Mouse (Mus musculus) thymus, adult 2 months (tissue): ENCODE measurements around the gene Scin. TPM values are rescaled to one million over a fixed set of nuclear protein-coding genes. Genes with fewer than 3 reads are reported as not detected.

ENCODE experiments used
- DNase-seq: peaks from one replicate; pipeline ENCODE4 v3.0.0; 2021
- H3K27ac ChIP-seq: fragments of 200-500 bp; 2 replicates; pipeline ENCODE4 v1.5.1; 2012; ENCODE audit warnings: low read length, control low read depth; ENCODE audit not compliant: control insufficient read depth, insufficient read depth
- H3K27me3 ChIP-seq: fragments of 200-500 bp; 2 replicates; pipeline ENCODE4 v1.6.1; 2012; ENCODE audit warnings: mild to moderate bottlenecking, low read length, moderate library complexity, mixed read lengths; ENCODE audit not compliant: control insufficient read depth, insufficient read depth
- H3K36me3 ChIP-seq: fragments of 200-500 bp; 2 replicates; pipeline ENCODE4 v1.6.1; 2012; ENCODE audit warnings: mild to moderate bottlenecking, low read length, moderate library complexity; ENCODE audit not compliant: control insufficient read depth, insufficient read depth
- H3K4me1 ChIP-seq: fragments of 200-500 bp; replicated peaks from 2 replicates; pipeline ENCODE4 v1.6.1; 2012; ENCODE audit warnings: low read length; ENCODE audit not compliant: control insufficient read depth, insufficient read depth
- H3K4me3 ChIP-seq: fragments of 200-500 bp; 2 replicates; pipeline ENCODE4 v1.5.1; 2012; ENCODE audit warnings: mild to moderate bottlenecking, low read length, control low read depth, moderate library complexity; ENCODE audit not compliant: control insufficient read depth, insufficient read depth
- CTCF ChIP-seq: fragments of 200-500 bp; IDR thresholded peaks from 2 replicates; pipeline ENCODE4 v1.5.1; 2012; ENCODE audit warnings: mild to moderate bottlenecking, control low read depth, low read length, moderate library complexity, borderline replicate concordance; ENCODE audit not compliant: control insufficient read depth, poor library complexity, insufficient read depth; ENCODE audit errors: extremely low read depth
- POLR2A ChIP-seq: fragments of 200-500 bp; IDR thresholded peaks from 2 replicates; pipeline ENCODE4 v1.6.1; 2012; ENCODE audit warnings: mild to moderate bottlenecking, low read length, control low read depth, moderate library complexity; ENCODE audit not compliant: control insufficient read depth, poor library complexity, insufficient read depth; ENCODE audit errors: extremely low read depth
- WGBS: fragments of 180-500 bp; shearing (Covaris S2); methylation state at CpG from one replicate; pipeline ENCODE4 v1.1.7; 2018; 5-methylcytosine and 5-hydroxymethylcytosine counted together
- polyA plus RNA-seq: library from polyadenylated mRNA; depleted of rRNA; stranded (reverse); fragments of >200 nt; gene quantifications from 2 replicates; pipeline ENCODE4 v1.2.3, GENCODE M21; 2012

Gene Scin
- polyA plus RNA-seq, 1 experiment: 7.9 TPM

DNA sequence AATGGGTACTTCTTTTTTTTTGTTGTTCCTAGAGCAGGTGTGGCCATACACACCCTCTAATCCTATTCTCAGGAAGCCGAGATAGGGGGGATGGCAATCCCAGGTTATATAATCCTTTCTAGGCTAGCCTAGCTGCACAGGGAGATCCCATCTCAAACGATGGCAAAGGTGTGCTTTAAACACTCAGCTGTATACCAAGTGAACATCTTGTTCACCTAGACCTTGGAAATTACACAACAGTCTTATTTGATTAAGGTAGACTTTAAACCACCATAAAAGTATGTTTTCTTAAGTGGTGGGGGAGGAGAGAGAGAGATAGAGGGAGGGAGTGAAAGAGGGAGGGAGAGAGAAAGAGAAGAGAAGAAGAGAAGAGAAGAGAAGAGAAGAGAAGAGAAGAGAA lies 26.7 kb upstream of the Scin start:
- H3K4me1 ChIP-seq: no peaks in the 10 kb centered on the region
- H3K4me3 ChIP-seq: no peak overlapping the region
- H3K27ac ChIP-seq: no peak overlapping the region
- H3K27me3 ChIP-seq: no peaks in the 10 kb centered on the region
- 95% methylated on average over 2 of the region's 2 CpGs for WGBS
- no peaks in the 10 kb centered on the region for H3K36me3 ChIP-seq
- no peak for TF ChIP-seq CTCF
- no peak for TF ChIP-seq POLR2A
- DNase-seq: no peak

GRCm38 (mm10) chr12:40154188-40154587 lies 20.2 kb upstream of the Scin start:
- Histone ChIP-seq H3K36me3 (no peaks in the 10 kb centered on the region), H3K4me3 (no peak overlapping the region), H3K27ac (no peak overlapping the region), H3K4me1 (no peaks in the 10 kb centered on the region), H3K27me3 (no peaks in the 10 kb centered on the region)
- WGBS: 62% methylated on average over 6 of the region's 6 CpGs
- TF ChIP-seq POLR2A: no peak
- TF ChIP-seq CTCF: no peak
- DNase-seq: no peak

GRCm38 (mm10) chr12:40152353-40153069 lies 18.5 kb upstream of the Scin start:
- no peak for TF ChIP-seq CTCF
- no peak for TF ChIP-seq POLR2A
- H3K27ac ChIP-seq: no peak overlapping the region
- H3K4me1 ChIP-seq: no peaks in the 10 kb centered on the region
- no peaks in the 10 kb centered on the region for H3K27me3 ChIP-seq
- 86% methylated on average over 8 of the region's 8 CpGs for WGBS
- no peaks in the 10 kb centered on the region for H3K36me3 ChIP-seq
- no peak overlapping the region for H3K4me3 ChIP-seq
- no peak for DNase-seq

GRCm38 (mm10) chr12:40147319-40147718 lies 13.3 kb upstream of the Scin start:
- no peak for TF ChIP-seq CTCF
- TF ChIP-seq POLR2A: no peak
- Histone ChIP-seq H3K36me3 (no peaks in the 10 kb centered on the region), H3K4me1 (no peaks in the 10 kb centered on the region), H3K27ac (no peak overlapping the region), H3K4me3 (no peak overlapping the region), H3K27me3 (no peaks in the 10 kb centered on the region)
- no peak for DNase-seq
- 94% methylated on average over 4 of the region's 4 CpGs for WGBS

DNA sequence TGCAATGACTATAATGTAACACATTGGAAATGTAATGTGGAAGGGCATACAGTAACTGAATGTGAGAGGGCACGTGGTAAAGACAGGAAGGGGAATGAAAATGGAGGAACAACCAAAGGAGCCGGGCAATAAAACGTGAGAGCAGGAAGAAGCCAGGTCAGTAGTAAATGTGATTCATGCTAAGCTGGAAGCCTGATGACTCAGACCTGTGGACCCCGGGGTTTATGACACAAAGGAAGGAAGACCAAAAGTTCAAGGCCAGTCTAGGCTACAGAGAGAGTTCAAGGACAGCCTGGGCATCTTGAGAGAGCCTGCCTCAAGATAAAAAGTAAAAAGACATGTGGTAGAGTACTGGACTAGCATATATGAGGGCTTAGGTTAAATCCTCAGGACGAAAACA lies 12.5 kb upstream of the Scin start:
- TF ChIP-seq POLR2A (no peak), CTCF (no peak)
- Histone ChIP-seq H3K27ac (no peak overlapping the region), H3K4me1 (no peaks in the 10 kb centered on the region), H3K36me3 (no peaks in the 10 kb centered on the region), H3K27me3 (no peaks in the 10 kb centered on the region), H3K4me3 (no peak overlapping the region)
- DNase-seq: no peak
- 69% methylated on average over 5 of the region's 5 CpGs for WGBS

DNA sequence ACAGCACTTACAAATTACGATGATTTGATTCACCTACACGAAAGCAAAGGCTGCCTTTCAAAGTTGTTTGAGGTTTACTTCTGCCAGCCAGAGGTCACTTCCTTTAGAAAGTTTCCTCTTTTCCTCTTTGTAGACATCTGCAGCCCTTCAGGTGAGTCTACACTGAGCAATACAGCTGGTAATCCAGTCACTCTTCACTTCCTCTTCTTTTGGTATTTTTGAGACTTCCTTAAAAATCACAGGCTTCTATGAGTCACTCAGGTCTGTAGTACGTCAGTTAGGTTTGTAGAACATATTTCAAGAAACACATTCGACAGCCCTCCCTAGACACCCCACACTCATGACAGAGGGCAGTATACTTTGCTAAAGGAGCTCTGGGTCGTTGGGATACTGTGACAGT lies 6.7 kb upstream of the Scin start:
- 17% methylated on average over 5 of the region's 5 CpGs for WGBS
- Histone ChIP-seq H3K4me3 (no peak overlapping the region), H3K36me3 (no peaks in the 10 kb centered on the region), H3K27ac (no peak overlapping the region), H3K4me1 (peaks cover 2% of the 10 kb centered on the region), H3K27me3 (no peaks in the 10 kb centered on the region)
- no peak for TF ChIP-seq POLR2A
- DNase-seq: no peak
